Mouse (Mus musculus): ENCODE results near the gene Mpp2. TPM values are rescaled to one million over a fixed set of nuclear protein-coding genes. Genes with fewer than 3 reads are reported as not detected.

The Mpp2 gene
- total RNA-seq, 2 experiments from 2014 or later: 0.92 to 1.6 TPM

DNA sequence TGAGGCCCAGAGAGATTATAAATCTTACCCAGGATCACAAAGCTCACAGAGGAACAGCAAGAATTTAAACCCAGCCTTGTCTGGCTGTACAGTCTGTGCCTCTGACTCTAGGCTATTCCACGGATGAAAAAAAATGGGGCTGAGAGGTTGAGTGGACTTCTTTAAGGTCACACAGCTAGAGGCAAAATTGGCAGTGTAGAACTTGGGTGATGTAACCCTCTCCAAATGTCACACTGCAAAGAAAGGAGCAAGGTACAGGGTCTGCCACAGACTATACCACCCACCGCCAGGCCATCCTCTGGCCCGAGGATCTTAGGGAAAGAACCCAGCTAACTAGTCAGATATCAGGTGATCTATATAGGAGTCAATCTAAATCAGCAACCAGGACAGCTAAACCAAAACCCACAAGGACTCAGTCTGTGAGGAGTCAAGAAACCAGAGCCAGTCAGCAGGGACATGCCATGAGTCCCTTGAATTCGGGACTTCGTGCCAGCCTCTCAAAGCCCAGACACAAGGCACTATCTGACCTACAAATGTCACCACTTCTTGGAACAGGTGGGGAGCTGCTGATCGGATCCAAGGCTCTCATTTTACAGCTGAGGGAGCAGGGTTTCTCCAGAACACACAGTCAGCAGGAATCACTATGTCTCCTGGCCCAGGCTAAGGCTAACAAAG, 64.1 kb downstream of the Mpp2 start:
- intact Hi-C loops (cut with DNase I; ENCODE audit: low total_unique reads): no loop called here

DNA sequence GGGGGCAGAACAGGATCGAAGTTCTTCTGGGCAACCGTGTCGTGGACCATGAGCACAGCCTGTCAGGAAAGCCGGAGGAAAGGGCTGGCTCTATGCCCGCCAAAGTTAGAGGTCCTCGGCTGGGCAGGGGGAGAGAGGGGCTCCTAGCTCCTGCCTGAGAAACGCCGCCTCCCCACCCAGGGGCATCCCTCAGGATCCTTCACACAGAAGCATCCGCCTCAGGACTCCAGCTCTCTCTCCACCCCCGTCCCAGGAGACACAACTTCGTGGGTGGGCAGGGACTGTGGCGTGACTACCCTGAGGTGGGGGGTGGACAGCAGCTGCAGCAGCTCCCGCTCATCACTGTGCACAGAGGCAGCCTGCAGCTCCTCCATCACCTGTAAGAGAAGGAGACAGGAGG, 64.9 kb downstream of the Mpp2 start:
- intact Hi-C loops (cut with DNase I; ENCODE audit: low total_unique reads): no loop called here
- no peak for DNase-seq

More for the DNA sequence above, 64.1 kb downstream of the Mpp2 start:
- DNase-seq: peak; percentile 68

DNA sequence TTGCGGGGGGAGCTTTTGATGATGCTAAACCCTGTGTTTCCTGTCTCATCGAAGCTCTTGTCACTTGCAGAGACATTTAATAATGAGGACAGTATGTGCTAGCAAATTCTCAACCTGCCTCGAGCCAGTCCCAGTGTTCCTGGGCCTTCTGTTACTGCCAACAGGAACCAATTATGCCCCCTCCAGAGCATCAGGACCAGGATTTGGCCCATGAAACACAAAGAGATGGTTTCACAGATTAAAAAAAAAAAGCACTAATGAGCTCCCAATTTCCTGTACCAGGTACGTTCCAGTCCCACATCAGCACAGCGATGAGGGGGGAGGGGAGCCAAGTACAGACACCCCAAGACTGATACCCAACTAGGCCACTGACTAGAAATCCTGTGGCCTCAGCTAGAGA, 67.1 kb downstream of the Mpp2 start:
- intact Hi-C loops (cut with DNase I; ENCODE audit: low total_unique reads): no loop called here

DNA sequence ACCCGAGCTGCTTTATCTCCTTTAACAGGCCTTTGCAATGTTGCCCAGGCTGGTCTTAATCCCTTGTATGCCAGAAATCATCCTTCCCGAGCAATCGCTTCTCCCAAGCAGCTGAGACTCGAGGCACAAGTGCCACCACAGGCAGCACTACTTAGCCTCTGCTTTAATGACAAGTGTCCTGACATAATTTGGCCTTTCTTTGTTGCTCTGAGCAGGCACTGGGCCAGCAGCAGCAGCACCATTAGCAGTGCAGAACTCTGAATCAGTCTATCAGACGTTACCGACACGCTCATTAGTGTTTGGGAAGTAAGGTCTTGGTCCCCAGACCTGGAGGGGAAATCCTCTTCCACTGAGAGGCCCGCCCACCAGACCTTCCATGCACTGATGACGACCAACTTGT, 68.6 kb downstream of the Mpp2 start:
- intact Hi-C loops (cut with DNase I; ENCODE audit: low total_unique reads): no loop called here
- DNase-seq: no peak

More for the DNA sequence above, 67.1 kb downstream of the Mpp2 start:
- DNase-seq: no peak

DNA sequence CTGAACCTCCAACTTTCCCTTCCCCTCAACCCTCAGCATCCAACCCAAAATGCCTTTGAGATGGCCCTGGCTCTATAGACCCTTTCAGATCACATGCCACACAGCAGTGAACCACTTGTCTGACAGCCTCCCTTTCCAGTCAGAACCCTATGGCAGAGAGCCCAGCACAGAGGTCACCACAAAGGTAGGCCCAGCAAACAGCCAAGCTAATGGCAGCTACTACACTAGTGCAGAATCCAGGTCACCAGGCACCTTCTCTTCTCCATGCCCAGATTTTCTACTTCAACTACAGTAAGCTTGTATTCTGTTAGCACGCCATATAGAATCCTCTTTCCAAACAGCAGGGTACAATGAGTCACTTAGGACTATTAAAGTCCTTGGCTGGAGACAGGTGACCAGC, 72.2 kb downstream of the Mpp2 start:
- peak; percentile 39 for DNase-seq
- intact Hi-C loops (cut with DNase I; ENCODE audit: low total_unique reads): no loop called here

- intact Hi-C loops (cut with DNase I; ENCODE audit: low total_unique reads): no loop called here
- DNase-seq: no peak
Measured at GRCm38 (mm10) chr11:102015472-102015871, 72.8 kb downstream of the Mpp2 start.

GRCm38 (mm10) chr11:102013201-102013600, 75.1 kb downstream of the Mpp2 start:
- DNase-seq: no peak
- intact Hi-C loops (cut with DNase I; ENCODE audit: low total_unique reads): no loop called here

DNA sequence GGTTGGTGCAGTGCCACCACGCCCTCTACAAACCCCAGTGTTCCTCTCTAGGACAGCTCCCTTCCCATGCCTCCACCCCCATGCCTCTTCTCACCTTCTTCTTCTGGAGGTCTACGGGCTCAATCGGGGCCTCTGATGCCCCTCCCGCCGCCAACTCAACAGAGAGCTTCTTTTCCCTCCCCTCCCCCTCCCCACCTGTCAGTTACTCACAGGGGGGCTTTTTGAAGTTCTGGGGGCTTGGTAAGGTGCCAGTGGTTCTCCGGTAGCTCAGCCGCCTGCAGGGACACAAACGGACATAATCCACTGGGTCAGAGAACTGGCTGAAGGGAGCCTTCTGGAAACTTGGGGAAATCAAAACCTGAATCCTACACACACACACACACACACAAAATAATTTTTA, 76.8 kb downstream of the Mpp2 start:
- intact Hi-C loops (cut with DNase I; ENCODE audit: low total_unique reads): no loop called here
- DNase-seq: no peak

- intact Hi-C loops (cut with DNase I; ENCODE audit: low total_unique reads): no loop called here
- DNase-seq: no peak
Measured at GRCm38 (mm10) chr11:102010140-102010539, 78.2 kb downstream of the Mpp2 start.

DNA sequence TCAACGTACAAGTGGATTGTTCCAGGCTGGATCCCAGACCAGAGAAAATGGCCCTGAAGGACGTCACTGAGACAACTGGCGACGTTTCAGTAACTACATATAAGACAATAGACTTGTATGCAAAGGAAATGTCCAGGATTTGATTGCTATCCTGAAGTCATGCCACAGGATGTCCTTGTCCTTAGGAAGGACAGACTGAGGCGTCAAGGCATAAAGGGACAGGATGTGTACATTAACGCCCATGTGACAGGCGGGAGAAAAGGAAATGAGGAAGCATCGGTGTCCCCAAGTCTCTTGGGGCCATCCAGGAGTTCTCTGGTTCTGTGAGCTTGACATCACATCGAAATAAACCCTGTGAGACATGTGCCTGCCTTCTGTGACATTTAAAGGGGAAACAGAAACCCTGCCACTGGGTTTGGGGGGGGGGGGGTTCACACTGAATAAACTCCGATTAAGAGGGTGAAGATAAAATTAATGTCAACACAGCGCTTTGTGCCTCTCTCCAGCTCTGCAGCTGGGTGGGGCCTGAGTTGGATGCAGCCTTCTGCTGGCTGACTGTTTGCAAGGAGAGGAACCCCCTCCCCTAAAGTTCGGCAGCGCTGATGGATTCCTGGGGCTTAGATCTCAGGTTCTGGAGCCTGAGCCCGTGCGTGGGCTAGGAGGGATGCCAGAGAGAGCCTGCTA, 79.2 kb downstream of the Mpp2 start:
- intact Hi-C loops (cut with DNase I; ENCODE audit: low total_unique reads): no loop called here
- no peak for DNase-seq

GRCm38 (mm10) chr11:102008372-102008771, 79.9 kb downstream of the Mpp2 start:
- intact Hi-C loops (cut with DNase I; ENCODE audit: low total_unique reads): no loop called here

More at GRCm38 (mm10) chr11:102008372-102008771, 79.9 kb downstream of the Mpp2 start:
- no peak for DNase-seq

Other genes starting within 250 kb of the Mpp2 start
- 10 to 100 TPM in 1 of 2 experiments, 1 to 10 TPM in 1; 8.6 to 10.8 TPM for gene Meox1, start 194.1 kb downstream of the Mpp2 start, total RNA-seq (2021)
- gene Sost, start 121.5 kb downstream of the Mpp2 start, total RNA-seq (2021): not detected
- not detected for gene Cfap97d1, start 104.2 kb downstream of the Mpp2 start, total RNA-seq (2021)
- gene Dusp3, start 101.5 kb downstream of the Mpp2 start, total RNA-seq (2021): 100 to 1,000 TPM; 140 to 151 TPM
- 10 to 100 TPM; 40.6 to 47.1 TPM for gene Mpp3, start 60.1 kb downstream of the Mpp2 start, total RNA-seq (2021)
- gene Cd300lg, start 47.0 kb downstream of the Mpp2 start, total RNA-seq (2021): 10 to 100 TPM; 20.2 to 28.6 TPM
- not detected for gene Ppy, start 12.8 kb upstream of the Mpp2 start, total RNA-seq (2021)
- gene Pyy, start 19.3 kb upstream of the Mpp2 start, total RNA-seq (2021): not detected
- gene Nags, start 57.0 kb upstream of the Mpp2 start, total RNA-seq (2021): not detected
- 10 to 100 TPM; 15.1 to 16.5 TPM for gene Tmem101, start 67.9 kb upstream of the Mpp2 start, total RNA-seq (2021)
- gene Lsm12, start 96.8 kb upstream of the Mpp2 start, total RNA-seq (2021): 10 to 100 TPM; 69.9 to 76.0 TPM
- 10 to 100 TPM; 36.1 to 36.2 TPM for gene G6pc3, start 101.1 kb upstream of the Mpp2 start, total RNA-seq (2021)
- 10 to 100 TPM; 59.5 to 65.6 TPM for gene Hdac5, start 141.7 kb upstream of the Mpp2 start, total RNA-seq (2021)
- gene BC030867, start 160.4 kb upstream of the Mpp2 start, total RNA-seq (2021): under 1 TPM; 0.11 to 0.47 TPM
- gene Asb16, start 180.2 kb upstream of the Mpp2 start, total RNA-seq (2021): 10 to 100 TPM; 58.9 to 61.2 TPM
- 10 to 100 TPM; 14.8 to 14.9 TPM for gene Tmub2, start 196.4 kb upstream of the Mpp2 start, total RNA-seq (2021)
- gene Atxn7l3, start 208.1 kb upstream of the Mpp2 start, total RNA-seq (2021): 10 to 100 TPM; 15.9 to 17.5 TPM
- gene Ubtf, start 231.2 kb upstream of the Mpp2 start, total RNA-seq (2021): 10 to 100 TPM; 38.2 to 45.5 TPM

All from gastrocnemius, postnatal 14 days (tissue).